Mouse (Mus musculus): ENCODE data around the gene Sparc. TPM values are rescaled to one million over a fixed set of nuclear protein-coding genes. Genes with fewer than 3 reads are reported as not detected.
A peak's percentile ranks its signal among the peaks of the same experiment; 100 is the strongest.

The Sparc gene
- polyA plus RNA-seq, 1 experiment from 2014 or later, result 2,158 TPM

- H3K4me3 ChIP-seq (replicated peaks; ENCODE audit: low read length), result no peak overlapping the region
- 0 out of 2 replicates have a peak, but pooled peaks cover 5% of the 10 kb centered on the region for H3K36me3 ChIP-seq (ENCODE audit: control insufficient read depth, insufficient read depth, low read length)
- H3K27ac ChIP-seq (ENCODE audit: low read length), result no peak overlapping the region
- no peak overlapping the region for H3K4me2 ChIP-seq (ENCODE audit: low read depth, low read length)
- peak; percentile 24; the same call in 1 of the 2 replicates for ATAC-seq (ENCODE audit: insufficient read depth, low FRiP score)
- WGBS, result 43% methylated on average over 10 of the region's 10 CpGs
- no peak overlapping the region for H3K9ac ChIP-seq (ENCODE audit: low read length)
- no peaks in the 10 kb centered on the region for H3K27me3 ChIP-seq (ENCODE audit: control insufficient read depth, insufficient read depth, low read length)
- no peaks in the 10 kb centered on the region for H3K4me1 ChIP-seq (ENCODE audit: control insufficient read depth, insufficient read depth, low read length)
- no peaks in the 10 kb centered on the region for H3K9me3 ChIP-seq (replicated peaks; ENCODE audit: control insufficient read depth, low read length)
Measured at GRCm38 (mm10) chr11:55392474-55392873, 30.5 kb downstream of the Sparc start.

- H3K4me2 ChIP-seq (ENCODE audit: low read depth, low read length), result no peak overlapping the region
- no peaks in the 10 kb centered on the region for H3K9me3 ChIP-seq (replicated peaks; ENCODE audit: control insufficient read depth, low read length)
- no peaks in the 10 kb centered on the region for H3K27me3 ChIP-seq (ENCODE audit: control insufficient read depth, insufficient read depth, low read length)
- 0 out of 2 replicates have a peak overlapping the region, but pooled peaks have one; percentile 14 for H3K27ac ChIP-seq (ENCODE audit: low read length)
- 0 out of 2 replicates have a peak, but pooled peaks cover under 1% of the 10 kb centered on the region for H3K36me3 ChIP-seq (ENCODE audit: control insufficient read depth, insufficient read depth, low read length)
- ATAC-seq (ENCODE audit: insufficient read depth, low FRiP score), result peak; percentile 39; the same call in 1 of the 2 replicates
- 0% methylated on average over 2 of the region's 2 CpGs for WGBS
- H3K4me1 ChIP-seq (ENCODE audit: control insufficient read depth, insufficient read depth, low read length), result no peaks in the 10 kb centered on the region
- no peak overlapping the region for H3K9ac ChIP-seq (ENCODE audit: low read length)
- H3K4me3 ChIP-seq (replicated peaks; ENCODE audit: low read length), result no peak overlapping the region
Measured at GRCm38 (mm10) chr11:55389778-55390177, 33.2 kb downstream of the Sparc start.

GRCm38 (mm10) chr11:55387576-55387975, 35.4 kb downstream of the Sparc start:
- no peak overlapping the region for H3K27ac ChIP-seq (ENCODE audit: low read length)
- H3K4me1 ChIP-seq (ENCODE audit: control insufficient read depth, insufficient read depth, low read length), result no peaks in the 10 kb centered on the region
- H3K4me3 ChIP-seq (replicated peaks; ENCODE audit: low read length), result no peak overlapping the region
- no peak for ATAC-seq (ENCODE audit: insufficient read depth, low FRiP score)
- no peaks in the 10 kb centered on the region for H3K9me3 ChIP-seq (replicated peaks; ENCODE audit: control insufficient read depth, low read length)
- no peak overlapping the region for H3K4me2 ChIP-seq (ENCODE audit: low read depth, low read length)
- no peaks in the 10 kb centered on the region for H3K36me3 ChIP-seq (ENCODE audit: control insufficient read depth, insufficient read depth, low read length)
- no peak overlapping the region for H3K9ac ChIP-seq (ENCODE audit: low read length)
- WGBS, result 47% methylated on average over 8 of the region's 8 CpGs
- no peaks in the 10 kb centered on the region for H3K27me3 ChIP-seq (ENCODE audit: control insufficient read depth, insufficient read depth, low read length)

- no peak overlapping the region for H3K4me2 ChIP-seq (ENCODE audit: low read depth, low read length)
- no peaks in the 10 kb centered on the region for H3K36me3 ChIP-seq (ENCODE audit: control insufficient read depth, insufficient read depth, low read length)
- no peak overlapping the region for H3K27ac ChIP-seq (ENCODE audit: low read length)
- H3K4me3 ChIP-seq (replicated peaks; ENCODE audit: low read length), result no peak overlapping the region
- no peaks in the 10 kb centered on the region for H3K27me3 ChIP-seq (ENCODE audit: control insufficient read depth, insufficient read depth, low read length)
- 14% methylated on average over 11 of the region's 11 CpGs for WGBS
- H3K4me1 ChIP-seq (ENCODE audit: control insufficient read depth, insufficient read depth, low read length), result 0 out of 2 replicates have a peak, but pooled peaks cover under 1% of the 10 kb centered on the region
- peak; percentile 48 for ATAC-seq (ENCODE audit: insufficient read depth, low FRiP score)
- no peaks in the 10 kb centered on the region for H3K9me3 ChIP-seq (replicated peaks; ENCODE audit: control insufficient read depth, low read length)
- no peak overlapping the region for H3K9ac ChIP-seq (ENCODE audit: low read length)
Measured at GRCm38 (mm10) chr11:55386424-55387063, 36.4 kb downstream of the Sparc start.

GRCm38 (mm10) chr11:55383463-55384045, 39.4 kb downstream of the Sparc start:
- H3K4me1 ChIP-seq (ENCODE audit: control insufficient read depth, insufficient read depth, low read length), result peaks cover 11% of the 10 kb centered on the region; the same call in 1 of the 2 replicates
- H3K36me3 ChIP-seq (ENCODE audit: control insufficient read depth, insufficient read depth, low read length), result no peaks in the 10 kb centered on the region
- peak overlapping the region; percentile 31 for H3K27ac ChIP-seq (ENCODE audit: low read length)
- no peak overlapping the region for H3K4me3 ChIP-seq (replicated peaks; ENCODE audit: low read length)
- ATAC-seq (ENCODE audit: insufficient read depth, low FRiP score), result no peak
- WGBS, result 29% methylated on average over 6 of the region's 6 CpGs
- no peak overlapping the region for H3K4me2 ChIP-seq (ENCODE audit: low read depth, low read length)
- no peaks in the 10 kb centered on the region for H3K9me3 ChIP-seq (replicated peaks; ENCODE audit: control insufficient read depth, low read length)
- H3K27me3 ChIP-seq (ENCODE audit: control insufficient read depth, insufficient read depth, low read length), result no peaks in the 10 kb centered on the region
- no peak overlapping the region for H3K9ac ChIP-seq (ENCODE audit: low read length)

GRCm38 (mm10) chr11:55380908-55381307, 42.1 kb downstream of the Sparc start:
- H3K36me3 ChIP-seq (ENCODE audit: control insufficient read depth, insufficient read depth, low read length), result no peaks in the 10 kb centered on the region
- no peaks in the 10 kb centered on the region for H3K9me3 ChIP-seq (replicated peaks; ENCODE audit: control insufficient read depth, low read length)
- H3K9ac ChIP-seq (ENCODE audit: low read length), result no peak overlapping the region
- no peak overlapping the region for H3K27ac ChIP-seq (ENCODE audit: low read length)
- H3K4me1 ChIP-seq (ENCODE audit: control insufficient read depth, insufficient read depth, low read length), result peaks cover 12% of the 10 kb centered on the region; the same call in 1 of the 2 replicates
- no peaks in the 10 kb centered on the region for H3K27me3 ChIP-seq (ENCODE audit: control insufficient read depth, insufficient read depth, low read length)
- ATAC-seq (ENCODE audit: insufficient read depth, low FRiP score), result no peak
- 28% methylated on average over 6 of the region's 6 CpGs for WGBS
- H3K4me3 ChIP-seq (replicated peaks; ENCODE audit: low read length), result no peak overlapping the region
- no peak overlapping the region for H3K4me2 ChIP-seq (ENCODE audit: low read depth, low read length)

- H3K9ac ChIP-seq (ENCODE audit: low read length), result no peak overlapping the region
- 43% methylated on average over 5 of the region's 5 CpGs for WGBS
- no peaks in the 10 kb centered on the region for H3K27me3 ChIP-seq (ENCODE audit: control insufficient read depth, insufficient read depth, low read length)
- no peaks in the 10 kb centered on the region for H3K9me3 ChIP-seq (replicated peaks; ENCODE audit: control insufficient read depth, low read length)
- no peak overlapping the region for H3K4me3 ChIP-seq (replicated peaks; ENCODE audit: low read length)
- H3K4me1 ChIP-seq (ENCODE audit: control insufficient read depth, insufficient read depth, low read length), result peaks cover 12% of the 10 kb centered on the region; the same call in 1 of the 2 replicates
- no peak overlapping the region for H3K4me2 ChIP-seq (ENCODE audit: low read depth, low read length)
- peak; percentile 80 for ATAC-seq (ENCODE audit: insufficient read depth, low FRiP score)
- no peaks in the 10 kb centered on the region for H3K36me3 ChIP-seq (ENCODE audit: control insufficient read depth, insufficient read depth, low read length)
- no peak overlapping the region for H3K27ac ChIP-seq (ENCODE audit: low read length)
Measured at GRCm38 (mm10) chr11:55378371-55378770, 44.6 kb downstream of the Sparc start.

GRCm38 (mm10) chr11:55373838-55374237, 49.1 kb downstream of the Sparc start:
- H3K27ac ChIP-seq (ENCODE audit: low read length), result no peak overlapping the region

GRCm38 (mm10) chr11:55373373-55373772, 49.6 kb downstream of the Sparc start:
- no peak overlapping the region for H3K9ac ChIP-seq (ENCODE audit: low read length)
- no peak for ATAC-seq (ENCODE audit: insufficient read depth, low FRiP score)
- no peaks in the 10 kb centered on the region for H3K36me3 ChIP-seq (ENCODE audit: control insufficient read depth, insufficient read depth, low read length)
- no peak overlapping the region for H3K4me2 ChIP-seq (ENCODE audit: low read depth, low read length)
- WGBS, result 80% methylated on average over 12 of the region's 12 CpGs
- no peak overlapping the region for H3K4me3 ChIP-seq (replicated peaks; ENCODE audit: low read length)
- H3K27me3 ChIP-seq (ENCODE audit: control insufficient read depth, insufficient read depth, low read length), result no peaks in the 10 kb centered on the region
- H3K4me1 ChIP-seq (ENCODE audit: control insufficient read depth, insufficient read depth, low read length), result no peaks in the 10 kb centered on the region
- H3K9me3 ChIP-seq (replicated peaks; ENCODE audit: control insufficient read depth, low read length), result no peaks in the 10 kb centered on the region
- no peak overlapping the region for H3K27ac ChIP-seq (ENCODE audit: low read length)

More at GRCm38 (mm10) chr11:55373838-55374237, 49.1 kb downstream of the Sparc start:
- ATAC-seq (ENCODE audit: insufficient read depth, low FRiP score), result no peak
- WGBS, result 47% methylated on average over 6 of the region's 6 CpGs
- no peaks in the 10 kb centered on the region for H3K27me3 ChIP-seq (ENCODE audit: control insufficient read depth, insufficient read depth, low read length)
- H3K36me3 ChIP-seq (ENCODE audit: control insufficient read depth, insufficient read depth, low read length), result no peaks in the 10 kb centered on the region
- no peak overlapping the region for H3K9ac ChIP-seq (ENCODE audit: low read length)
- no peak overlapping the region for H3K4me2 ChIP-seq (ENCODE audit: low read depth, low read length)
- peaks cover 3% of the 10 kb centered on the region; the same call in 1 of the 2 replicates for H3K4me1 ChIP-seq (ENCODE audit: control insufficient read depth, insufficient read depth, low read length)
- no peaks in the 10 kb centered on the region for H3K9me3 ChIP-seq (replicated peaks; ENCODE audit: control insufficient read depth, low read length)
- no peak overlapping the region for H3K4me3 ChIP-seq (replicated peaks; ENCODE audit: low read length)

Measured in stomach, embryonic 16.5 days (tissue).